Mouse (Mus musculus) pancreas, adult 10 weeks (tissue): ENCODE data around the gene Tmem42. TPM values are rescaled to one million over a fixed set of nuclear protein-coding genes. Genes with fewer than 3 reads are reported as not detected.

ENCODE experiments used
- polyA plus RNA-seq: library from polyadenylated mRNA; stranded (reverse); fragments of 350-450 nt; fragmentation: Illumina TruSeq; extraction: RNeasy Lipid Tissue Mini Kit (QIAGEN cat#74804); gene quantifications from one replicate; pipeline ENCODE4 v1.2.3, GENCODE M21; 2015; ENCODE audit warnings: low read depth, low replicate concordance; ENCODE audit not compliant: insufficient read depth

The Tmem42 gene
- 9.6 TPM for polyA plus RNA-seq

GRCm38 (mm10) chr9:123020995-123021631 is at the start of gene Tmem42:
Gene Tmem42, plus strand, starts transcription at chr9:123021326.

GRCm38 (mm10) chr9:123034426-123034825 is 13.3 kb downstream of the Tmem42 start, which contains the start of gene Tgm4:
Gene Tgm4, plus strand, starts transcription at chr9:123034726.

Other genes starting within 250 kb of the Tmem42 start
- gene Tcaim, start 215.8 kb upstream of the Tmem42 start, polyA plus RNA-seq = 3.0 TPM
- not detected for gene Gm35549, start 177.3 kb upstream of the Tmem42 start, polyA plus RNA-seq
- gene Zfp445, start 155.3 kb upstream of the Tmem42 start, polyA plus RNA-seq = 14.4 TPM
- gene Zkscan7, start 135.6 kb upstream of the Tmem42 start, polyA plus RNA-seq = 6.2 TPM
- gene Zfp105, start 98.3 kb upstream of the Tmem42 start, polyA plus RNA-seq = 1.5 TPM
- gene 1110059G10Rik, start 70.3 kb upstream of the Tmem42 start, polyA plus RNA-seq = 5.9 TPM
- gene Kif15, start 70.3 kb upstream of the Tmem42 start, polyA plus RNA-seq = not detected
- gene Tgm4, start 13.4 kb downstream of the Tmem42 start, polyA plus RNA-seq = 1.9 TPM
- 9.0 TPM for gene Zdhhc3, start 91.9 kb downstream of the Tmem42 start, polyA plus RNA-seq
- gene Exosc7, start 91.9 kb downstream of the Tmem42 start, polyA plus RNA-seq = 16.4 TPM
- 71.5 TPM for gene Clec3b, start 129.6 kb downstream of the Tmem42 start, polyA plus RNA-seq
- gene Cdcp1, start 194.7 kb downstream of the Tmem42 start, polyA plus RNA-seq = 4.1 TPM
- 1.8 TPM for gene Tmem158, start 239.4 kb downstream of the Tmem42 start, polyA plus RNA-seq